Mouse (Mus musculus) limb, embryonic 13.5 days (tissue): Measurements from ENCODE around the gene Ttll5. TPM values are rescaled to one million over a fixed set of nuclear protein-coding genes. Genes with fewer than 3 reads are reported as not detected.

Experiments
- ATAC-seq: fragments of 200-750 bp; cut with Nextera tagmentation; 2 replicates; pipeline ENCODE4 v1.8.0; 2017; ENCODE audit warnings: low read depth, moderate number of reproducible peaks, moderate TSS enrichment; ENCODE audit not compliant: low FRiP score
- H3K27ac ChIP-seq: fragments of 300-500 bp; sonication (generic); 2 replicates; pipeline ENCODE4 v1.5.1; 2015; ENCODE audit warnings: inconsistent platforms, mild to moderate bottlenecking, moderate library complexity
- H3K27me3 ChIP-seq: fragments of 300-500 bp; sonication (generic); 2 replicates; pipeline ENCODE4 v1.6.1; 2015; ENCODE audit warnings: mild to moderate bottlenecking, inconsistent platforms
- H3K36me3 ChIP-seq: fragments of 300-500 bp; sonication (generic); 2 replicates; pipeline ENCODE4 v1.6.1; 2015; ENCODE audit warnings: inconsistent platforms, mild to moderate bottlenecking, moderate library complexity
- H3K4me1 ChIP-seq: fragments of 300-500 bp; sonication (generic); 2 replicates; pipeline ENCODE4 v1.6.1; 2015; ENCODE audit warnings: inconsistent platforms
- H3K4me2 ChIP-seq: fragments of 300-500 bp; sonication (generic); replicated peaks from 2 replicates; pipeline ENCODE4 v1.6.1; 2015; ENCODE audit warnings: inconsistent platforms, mild to moderate bottlenecking, moderate library complexity
- H3K4me3 ChIP-seq: fragments of 300-500 bp; sonication (generic); 2 replicates; pipeline ENCODE4 v1.5.1; 2015; ENCODE audit warnings: moderate library complexity, mild to moderate bottlenecking, inconsistent platforms
- H3K9ac ChIP-seq: fragments of 300-500 bp; sonication (generic); 2 replicates; pipeline ENCODE4 v1.6.1; 2015; ENCODE audit warnings: mild to moderate bottlenecking, inconsistent platforms
- H3K9me3 ChIP-seq: fragments of 300-500 bp; sonication (generic); 2 replicates; pipeline ENCODE4 v1.6.1; 2016; ENCODE audit warnings: inconsistent platforms
- WGBS: fragments of 180-500 bp; shearing (Covaris S2); methylation state at CpG from one replicate; pipeline ENCODE4 v1.1.7; 2015; 5-methylcytosine and 5-hydroxymethylcytosine counted together
- polyA plus RNA-seq: library from polyadenylated mRNA; unstranded; fragments of >200 nt; fragmentation: Nextera tagmentation; extraction: Ambion mirVana; gene quantifications from 2 replicates; pipeline ENCODE4 v1.2.1, GENCODE M21; 2015

Gene Ttll5
- polyA plus RNA-seq, 1 experiment from 2014 or later, result 13.8 TPM

- H3K4me3 ChIP-seq, result peak overlapping the region; percentile 58
- peak overlapping the region; percentile 99 for H3K27ac ChIP-seq
- no peak for ATAC-seq
- peak overlapping the region; percentile 97 for H3K4me2 ChIP-seq
- no peaks in the 10 kb centered on the region for H3K27me3 ChIP-seq
- 6% methylated on average over 8 of the region's 8 CpGs for whole genome bisulfite sequencing
- peaks cover 19% of the 10 kb centered on the region for H3K36me3 ChIP-seq
- peak overlapping the region; percentile 78 for H3K9ac ChIP-seq
- peaks cover 58% of the 10 kb centered on the region for H3K4me1 ChIP-seq
- H3K9me3 ChIP-seq, result no peaks in the 10 kb centered on the region
Measured at GRCm38 (mm10) chr12:86077322-86077721, 252.9 kb downstream of the Ttll5 start.

GRCm38 (mm10) chr12:86077736-86078135 lies 253.3 kb downstream of the Ttll5 start:
- H3K4me1 ChIP-seq, result peaks cover 58% of the 10 kb centered on the region
- no peaks in the 10 kb centered on the region for H3K27me3 ChIP-seq
- WGBS, result 16% methylated on average over 11 of the region's 11 CpGs
- H3K9me3 ChIP-seq, result no peaks in the 10 kb centered on the region
- peak overlapping the region; percentile 58 for H3K4me3 ChIP-seq
- H3K9ac ChIP-seq, result peak overlapping the region; percentile 78
- H3K27ac ChIP-seq, result peak overlapping the region; percentile 99
- no peak for ATAC-seq
- H3K36me3 ChIP-seq, result peaks cover 16% of the 10 kb centered on the region
- peak overlapping the region; percentile 97 for H3K4me2 ChIP-seq

GRCm38 (mm10) chr12:86078176-86078552 lies 253.7 kb downstream of the Ttll5 start:
- no peaks in the 10 kb centered on the region for H3K9me3 ChIP-seq
- H3K4me3 ChIP-seq, result peak overlapping the region; percentile 58
- no peak for ATAC-seq
- no peaks in the 10 kb centered on the region for H3K27me3 ChIP-seq
- H3K27ac ChIP-seq, result peak overlapping the region; percentile 99
- 7% methylated on average over 9 of the region's 9 CpGs for WGBS
- peak overlapping the region; percentile 97 for H3K4me2 ChIP-seq
- H3K4me1 ChIP-seq, result peaks cover 60% of the 10 kb centered on the region
- H3K9ac ChIP-seq, result peak overlapping the region; percentile 78
- peaks cover 16% of the 10 kb centered on the region for H3K36me3 ChIP-seq

GRCm38 (mm10) chr12:86078553-86079201 lies 254.2 kb downstream of the Ttll5 start, which contains the start of gene Tgfb3:
Gene Tgfb3 (minus strand): TSS chr12:86079041.
- no peaks in the 10 kb centered on the region for H3K9me3 ChIP-seq
- ATAC-seq, result peak; percentile 87
- no peaks in the 10 kb centered on the region for H3K27me3 ChIP-seq
- H3K9ac ChIP-seq, result peak within 1 kb of the TSS; percentile 80
- peak within 1 kb of the TSS; percentile 99 for H3K27ac ChIP-seq
- peak within 1 kb of the TSS; percentile 97 for H3K4me2 ChIP-seq
- peak within 1 kb of the TSS; percentile 58 for H3K4me3 ChIP-seq
- under 1% methylated on average over 25 of the region's 25 CpGs for WGBS
- H3K4me1 ChIP-seq, result peaks cover 60% of the 10 kb centered on the region
- peaks cover 12% of the 10 kb centered on the region for H3K36me3 ChIP-seq

- Histone ChIP-seq H3K4me1 (peaks cover 54% of the 10 kb centered on the region), H3K27ac (peak overlapping the region; percentile 99), H3K27me3 (no peaks in the 10 kb centered on the region), H3K9ac (peak overlapping the region; percentile 80), H3K4me3 (peak overlapping the region; percentile 58), H3K9me3 (no peaks in the 10 kb centered on the region), H3K36me3 (peaks cover 12% of the 10 kb centered on the region), H3K4me2 (peak overlapping the region; percentile 97)
- under 1% methylated on average over 31 of the region's 31 CpGs for WGBS
- peak; percentile 79 for ATAC-seq
Measured at GRCm38 (mm10) chr12:86079202-86079667, 254.8 kb downstream of the Ttll5 start.

GRCm38 (mm10) chr12:86082481-86083012 lies 258.1 kb downstream of the Ttll5 start, which contains the start of gene Ift43:
Gene Ift43 (plus strand): TSS chr12:86082541.
- Histone ChIP-seq H3K4me2 (peak within 1 kb of the TSS; percentile 81), H3K4me3 (peak within 1 kb of the TSS; percentile 69), H3K36me3 (peaks cover 14% of the 10 kb centered on the region), H3K27ac (peak within 1 kb of the TSS; percentile 28; the same call in 1 of the 2 replicates), H3K9me3 (no peaks in the 10 kb centered on the region), H3K9ac (peak within 1 kb of the TSS; percentile 70), H3K4me1 (peaks cover 22% of the 10 kb centered on the region), H3K27me3 (no peaks in the 10 kb centered on the region)
- under 1% methylated on average over 35 of the region's 35 CpGs for WGBS
- ATAC-seq, result 0 out of 2 replicates have a peak, but pooled peaks have one; percentile 28

- Histone ChIP-seq H3K4me3 (no peak overlapping the region), H3K27me3 (no peaks in the 10 kb centered on the region), H3K9ac (no peak overlapping the region), H3K9me3 (no peaks in the 10 kb centered on the region), H3K27ac (no peak overlapping the region), H3K4me1 (peaks cover 9% of the 10 kb centered on the region), H3K4me2 (no peak overlapping the region), H3K36me3 (peaks cover 26% of the 10 kb centered on the region)
- no peak for ATAC-seq
- 82% methylated on average over 7 of the region's 7 CpGs for WGBS
Measured at GRCm38 (mm10) chr12:86085873-86086272, 261.4 kb downstream of the Ttll5 start.

- 61% methylated on average over 8 of the region's 8 CpGs for WGBS
- Histone ChIP-seq H3K4me3 (no peak overlapping the region), H3K4me1 (peaks cover 14% of the 10 kb centered on the region), H3K36me3 (peaks cover 26% of the 10 kb centered on the region), H3K4me2 (no peak overlapping the region), H3K9ac (no peak overlapping the region), H3K27ac (no peak overlapping the region), H3K27me3 (no peaks in the 10 kb centered on the region), H3K9me3 (no peaks in the 10 kb centered on the region)
- no peak for ATAC-seq
Measured at GRCm38 (mm10) chr12:86086550-86086949, 262.1 kb downstream of the Ttll5 start.

- Histone ChIP-seq H3K4me3 (no peak overlapping the region), H3K27ac (no peak overlapping the region), H3K9me3 (no peaks in the 10 kb centered on the region), H3K4me2 (no peak overlapping the region), H3K27me3 (no peaks in the 10 kb centered on the region), H3K36me3 (peaks cover 32% of the 10 kb centered on the region), H3K9ac (no peak overlapping the region), H3K4me1 (peaks cover 19% of the 10 kb centered on the region)
- 74% methylated on average over 7 of the region's 7 CpGs for WGBS
- ATAC-seq, result no peak
Measured at GRCm38 (mm10) chr12:86088042-86088441, 263.6 kb downstream of the Ttll5 start.

GRCm38 (mm10) chr12:86090764-86091163 lies 266.3 kb downstream of the Ttll5 start:
- H3K36me3 ChIP-seq, result peaks cover 23% of the 10 kb centered on the region
- no peaks in the 10 kb centered on the region for H3K9me3 ChIP-seq
- 73% methylated on average over 4 of the region's 4 CpGs for WGBS

GRCm38 (mm10) chr12:86091601-86092132 lies 267.2 kb downstream of the Ttll5 start:
- WGBS, result 45% methylated on average over 18 of the region's 18 CpGs
- H3K4me3 ChIP-seq, result no peak overlapping the region
- H3K9ac ChIP-seq, result no peak overlapping the region
- ATAC-seq, result peak; percentile 52
- peaks cover 13% of the 10 kb centered on the region for H3K4me1 ChIP-seq
- H3K4me2 ChIP-seq, result peak overlapping the region; percentile 21; the same call in 1 of the 2 replicates
- H3K27me3 ChIP-seq, result no peaks in the 10 kb centered on the region
- no peaks in the 10 kb centered on the region for H3K9me3 ChIP-seq
- H3K36me3 ChIP-seq, result peaks cover 21% of the 10 kb centered on the region
- no peak overlapping the region for H3K27ac ChIP-seq

More at GRCm38 (mm10) chr12:86090764-86091163, 266.3 kb downstream of the Ttll5 start:
- no peak for ATAC-seq
- no peak overlapping the region for H3K27ac ChIP-seq
- H3K4me1 ChIP-seq, result peaks cover 13% of the 10 kb centered on the region
- no peak overlapping the region for H3K9ac ChIP-seq
- no peaks in the 10 kb centered on the region for H3K27me3 ChIP-seq
- H3K4me3 ChIP-seq, result no peak overlapping the region
- no peak overlapping the region for H3K4me2 ChIP-seq

- H3K4me3 ChIP-seq, result no peak overlapping the region
- H3K4me2 ChIP-seq, result no peak overlapping the region
- peaks cover 17% of the 10 kb centered on the region for H3K36me3 ChIP-seq
- H3K9ac ChIP-seq, result no peak overlapping the region
- H3K27ac ChIP-seq, result no peak overlapping the region
- WGBS, result 94% methylated on average over 4 of the region's 4 CpGs
- no peak for ATAC-seq
- H3K4me1 ChIP-seq, result peaks cover 13% of the 10 kb centered on the region
- H3K27me3 ChIP-seq, result no peaks in the 10 kb centered on the region
- H3K9me3 ChIP-seq, result no peaks in the 10 kb centered on the region
Measured at GRCm38 (mm10) chr12:86094075-86094474, 269.6 kb downstream of the Ttll5 start.
